Mouse (Mus musculus) spleen, adult 2 months (tissue): ENCODE measurements at regions not wholly inside any gene's neighbourhood (a gene's known extent, or its start where the extent isn't known, plus 50 kb on each side); places are given as distances from the start of the nearest gene placed in this dataset.

Source experiments
- DNase-seq, 2 experiments: peaks; one replicate each; pipeline versions ENCODE4 v3.0.0 to v3.0.0-alpha.2; 2012 to 2021; ENCODE audit warnings: low spot score in 2 of 2, low read depth in 1 of 2
- H3K27ac ChIP-seq: fragments of 200-500 bp; 2 replicates; pipeline ENCODE4 v1.5.1; 2012; ENCODE audit warnings: low read length, inconsistent platforms; ENCODE audit not compliant: insufficient read depth
- H3K27me3 ChIP-seq: fragments of 200-500 bp; 2 replicates; pipeline ENCODE4 v1.6.1; 2012; ENCODE audit warnings: mild to moderate bottlenecking, moderate library complexity, low read length, inconsistent platforms; ENCODE audit not compliant: control insufficient read depth, insufficient read depth
- H3K36me3 ChIP-seq: fragments of 200-500 bp; 2 replicates; pipeline ENCODE4 v1.6.1; 2012; ENCODE audit warnings: mild to moderate bottlenecking, low read length, inconsistent platforms; ENCODE audit not compliant: control insufficient read depth, insufficient read depth
- H3K4me1 ChIP-seq: fragments of 200-500 bp; 2 replicates; pipeline ENCODE4 v1.6.1; 2011; ENCODE audit warnings: inconsistent platforms; ENCODE audit not compliant: control insufficient read depth, insufficient read depth, insufficient read length
- H3K4me3 ChIP-seq: fragments of 200-500 bp; 2 replicates; pipeline ENCODE4 v1.5.1; 2011; ENCODE audit warnings: mild to moderate bottlenecking, inconsistent platforms; ENCODE audit not compliant: insufficient read depth, insufficient read length; ENCODE audit errors: extremely low read depth
- CTCF ChIP-seq: fragments of 200-500 bp; IDR thresholded peaks from 2 replicates; pipeline ENCODE4 v1.5.1; 2011; ENCODE audit warnings: mild to moderate bottlenecking, inconsistent platforms; ENCODE audit not compliant: insufficient read depth, insufficient read length, insufficient replicate concordance; ENCODE audit errors: extremely low read depth
- POLR2A ChIP-seq: fragments of 200-500 bp; IDR thresholded peaks from 2 replicates; pipeline ENCODE4 v1.6.1; 2011; ENCODE audit warnings: low read depth, low read length, inconsistent platforms
- WGBS: fragments of 180-500 bp; shearing (Covaris S2); methylation state at CpG from one replicate; pipeline ENCODE4 v1.1.7; 2018; 5-methylcytosine and 5-hydroxymethylcytosine counted together

DNA sequence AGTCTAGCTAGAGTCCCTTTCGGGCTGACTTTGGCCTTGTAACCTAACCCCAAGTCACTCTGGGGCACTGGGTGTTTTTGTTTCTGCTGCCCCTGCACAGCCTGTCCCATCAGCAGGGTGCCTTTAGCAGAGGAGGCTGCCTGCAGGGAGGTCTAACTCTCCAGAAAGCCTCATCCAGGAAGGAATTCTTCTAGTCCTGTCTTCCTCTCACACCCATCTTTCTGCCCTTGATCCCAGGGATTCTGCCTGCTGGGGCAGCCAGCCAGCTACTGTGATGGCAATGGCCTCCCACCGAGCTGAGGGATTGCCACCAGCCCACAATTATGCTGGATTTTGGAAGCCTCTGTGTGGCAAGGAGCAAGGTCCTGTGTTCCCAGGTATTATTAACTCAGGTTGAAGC, 95.6 kb upstream of the Ptch1 start:
- no peak for DNase-seq
- no peaks in the 10 kb centered on the region for H3K4me1 ChIP-seq
- no peak overlapping the region for H3K4me3 ChIP-seq
- no peak overlapping the region for H3K27ac ChIP-seq
- H3K36me3 ChIP-seq, result no peaks in the 10 kb centered on the region
- TF ChIP-seq POLR2A (no peak), CTCF (no peak)
- 82% methylated on average over 2 of the region's 2 CpGs for WGBS
- no peaks in the 10 kb centered on the region for H3K27me3 ChIP-seq

GRCm38 (mm10) chr13:63672425-63672824, 99.0 kb upstream of the Ptch1 start:
- no peak for DNase-seq
- Histone ChIP-seq H3K27me3 (no peaks in the 10 kb centered on the region), H3K36me3 (no peaks in the 10 kb centered on the region), H3K4me1 (no peaks in the 10 kb centered on the region), H3K27ac (no peak overlapping the region), H3K4me3 (no peak overlapping the region)
- 70% methylated on average over 4 of the region's 4 CpGs for WGBS
- TF ChIP-seq CTCF, result no peak
- no peak for TF ChIP-seq POLR2A

- WGBS, result 78% methylated on average over 2 of the region's 2 CpGs
- DNase-seq, result no peak
- no peak for TF ChIP-seq POLR2A
- no peak for TF ChIP-seq CTCF
Observed at GRCm38 (mm10) chr13:63677696-63678095, 104.3 kb upstream of the Ptch1 start.

GRCm38 (mm10) chr13:63678265-63679260, 105.2 kb upstream of the Ptch1 start:
- no peak overlapping the region for H3K27ac ChIP-seq
- H3K4me3 ChIP-seq, result no peak overlapping the region
- no peaks in the 10 kb centered on the region for H3K27me3 ChIP-seq
- TF ChIP-seq CTCF, result no peak
- TF ChIP-seq POLR2A, result no peak
- H3K36me3 ChIP-seq, result no peaks in the 10 kb centered on the region
- no peak for DNase-seq
- H3K4me1 ChIP-seq, result no peaks in the 10 kb centered on the region
- WGBS, result 49% methylated on average over 10 of the region's 10 CpGs

More at GRCm38 (mm10) chr13:63677696-63678095, 104.3 kb upstream of the Ptch1 start:
- no peaks in the 10 kb centered on the region for H3K27me3 ChIP-seq
- no peak overlapping the region for H3K27ac ChIP-seq
- no peaks in the 10 kb centered on the region for H3K36me3 ChIP-seq
- H3K4me1 ChIP-seq, result no peaks in the 10 kb centered on the region
- no peak overlapping the region for H3K4me3 ChIP-seq

DNA sequence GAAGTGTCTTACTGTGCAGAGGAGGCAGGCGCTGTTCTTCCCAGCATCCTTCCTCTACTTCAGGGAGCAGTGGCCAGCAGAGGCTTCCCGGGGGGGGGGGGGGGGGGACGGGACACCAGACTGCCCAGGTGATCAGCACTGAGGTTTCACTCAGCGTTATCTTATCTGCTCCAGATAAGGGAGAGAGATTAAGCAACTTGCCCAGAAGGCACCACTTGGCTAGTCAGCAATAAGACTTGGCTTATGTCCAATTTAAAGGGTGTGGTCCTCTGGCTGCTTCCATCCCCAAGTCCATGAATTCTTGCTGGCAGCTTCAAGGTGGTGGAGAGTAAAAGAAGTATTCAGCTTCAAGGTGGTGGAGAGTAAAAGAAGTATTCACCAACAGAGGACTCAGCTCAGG, 108.9 kb upstream of the Ptch1 start:
- Histone ChIP-seq H3K27ac (no peak overlapping the region), H3K4me3 (no peak overlapping the region), H3K27me3 (no peaks in the 10 kb centered on the region), H3K36me3 (no peaks in the 10 kb centered on the region), H3K4me1 (no peaks in the 10 kb centered on the region)
- DNase-seq, result no peak
- 60% methylated on average over 4 of the region's 4 CpGs for WGBS
- no peak for TF ChIP-seq POLR2A
- TF ChIP-seq CTCF, result no peak

DNA sequence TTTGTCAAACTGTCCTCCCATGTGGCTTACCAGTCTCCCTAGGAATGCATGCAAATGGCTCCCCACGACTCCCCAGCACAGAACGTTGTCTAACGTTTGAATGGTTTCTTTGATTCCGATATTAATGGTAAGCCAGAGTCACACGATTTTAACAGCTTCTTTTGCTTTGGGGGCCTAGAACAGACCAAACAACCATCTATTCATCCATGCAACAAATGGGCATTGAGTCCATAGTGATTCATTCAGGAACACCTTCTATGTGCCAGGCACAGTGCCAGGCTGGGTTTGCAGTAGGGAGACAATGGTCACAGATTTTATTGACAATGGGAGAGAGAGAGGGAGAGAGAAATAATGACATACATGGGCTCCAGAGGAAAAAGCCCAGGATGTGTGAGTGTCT, 118.6 kb upstream of the Ptch1 start:
- Histone ChIP-seq H3K4me1 (no peaks in the 10 kb centered on the region), H3K27me3 (no peaks in the 10 kb centered on the region), H3K36me3 (no peaks in the 10 kb centered on the region), H3K4me3 (no peak overlapping the region), H3K27ac (no peak overlapping the region)
- 89% methylated on average over 5 of the region's 5 CpGs for WGBS
- no peak for DNase-seq
- TF ChIP-seq CTCF (no peak), POLR2A (no peak)

- DNase-seq, result no peak
- H3K4me3 ChIP-seq, result no peak overlapping the region
- no peak overlapping the region for H3K27ac ChIP-seq
- H3K27me3 ChIP-seq, result no peaks in the 10 kb centered on the region
- TF ChIP-seq CTCF, result no peak
- no peak for TF ChIP-seq POLR2A
- no peaks in the 10 kb centered on the region for H3K4me1 ChIP-seq
- 90% methylated on average over 5 of the region's 5 CpGs for WGBS
- H3K36me3 ChIP-seq, result no peaks in the 10 kb centered on the region
Observed at GRCm38 (mm10) chr13:63693636-63694035, 120.2 kb upstream of the Ptch1 start.
